Mouse (Mus musculus): Measurements from ENCODE around the gene Slc4a3. TPM values are rescaled to one million over a fixed set of nuclear protein-coding genes. Genes with fewer than 3 reads are reported as not detected.

Slc4a3 gene
- polyA plus RNA-seq, 1 experiment from 2014 or later = 24.1 TPM

DNA sequence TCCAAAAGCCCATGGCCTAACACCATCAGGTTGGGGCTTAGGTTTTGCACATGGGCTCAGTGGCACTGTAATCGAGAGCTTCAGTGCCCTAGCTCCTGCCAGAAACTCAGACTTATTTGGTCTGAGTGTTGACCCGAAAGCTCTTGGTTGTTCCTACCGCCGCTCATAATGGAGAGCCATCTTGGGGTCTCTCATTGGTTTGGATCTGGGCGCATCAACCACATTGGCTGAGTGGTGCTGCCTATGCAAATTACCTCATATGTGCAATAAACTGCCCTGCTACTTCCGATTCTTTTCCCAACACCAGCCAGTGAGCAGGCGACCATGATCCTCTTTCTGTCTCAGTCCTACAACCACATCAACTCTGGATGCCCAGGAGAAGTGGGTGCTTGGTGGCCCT lies 47.9 kb downstream of the Slc4a3 start:
- Histone ChIP-seq H3K4me2 (no peak overlapping the region), H3K4me3 (no peak overlapping the region), H3K9me3 (no peaks in the 10 kb centered on the region), H3K9ac (no peak overlapping the region), H3K27me3 (no peaks in the 10 kb centered on the region), H3K4me1 (peaks cover 10% of the 10 kb centered on the region; the same call in 1 of the 2 replicates), H3K27ac (no peak overlapping the region), H3K36me3 (no peaks in the 10 kb centered on the region)
- WGBS = 88% methylated on average over 7 of the region's 7 CpGs
- ATAC-seq (ENCODE audit: insufficient number of reproducible peaks, low FRiP score, low TSS enrichment, low read depth) = no peak

DNA sequence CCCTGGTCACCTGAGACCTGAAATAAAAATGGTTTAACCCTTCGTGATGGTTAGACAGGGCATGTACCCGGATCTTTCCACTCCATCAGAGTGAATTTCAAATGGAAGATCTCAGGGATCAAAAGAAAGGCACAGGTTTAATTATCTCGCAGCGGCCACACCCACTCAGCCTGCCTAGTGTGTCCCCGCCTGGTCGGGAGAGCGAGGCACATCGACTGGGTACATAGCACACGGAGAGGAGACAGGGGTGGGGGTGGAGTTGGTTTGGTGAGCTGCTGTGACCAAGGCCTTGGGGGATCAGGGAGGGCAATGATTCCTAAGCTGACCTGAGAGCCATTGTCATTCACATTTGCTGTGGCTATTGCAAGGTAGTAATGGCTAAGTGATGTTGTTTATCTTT lies 48.8 kb downstream of the Slc4a3 start:
- whole genome bisulfite sequencing = 32% methylated on average over 9 of the region's 9 CpGs

DNA sequence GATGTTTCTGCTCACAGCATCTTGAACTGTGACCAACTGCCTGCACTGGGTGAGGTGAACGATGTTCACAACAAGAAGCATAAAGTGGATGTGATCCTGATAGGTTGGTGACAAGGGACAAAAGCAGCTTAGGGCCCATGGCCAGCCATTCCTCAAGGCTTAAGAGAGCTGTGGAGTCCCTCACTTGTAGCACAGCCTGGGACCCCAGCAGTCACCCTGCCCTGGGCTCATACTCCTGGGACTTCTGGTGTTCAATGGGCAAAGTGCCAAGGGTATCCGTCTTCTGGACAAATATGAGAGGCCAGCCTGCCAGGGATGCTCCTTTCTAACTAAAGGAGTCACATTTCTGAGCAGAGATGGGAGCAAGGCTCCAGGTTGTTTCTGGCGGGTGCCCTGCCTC lies 49.9 kb downstream of the Slc4a3 start:
- no peak overlapping the region for H3K9ac ChIP-seq
- ATAC-seq (ENCODE audit: insufficient number of reproducible peaks, low FRiP score, low TSS enrichment, low read depth) = no peak
- WGBS = 64% methylated on average over 3 of the region's 3 CpGs

More for the DNA sequence above, 48.8 kb downstream of the Slc4a3 start:
- Histone ChIP-seq H3K36me3 (no peaks in the 10 kb centered on the region), H3K9ac (no peak overlapping the region), H3K4me1 (0 out of 2 replicates have a peak, but pooled peaks cover under 1% of the 10 kb centered on the region), H3K27me3 (no peaks in the 10 kb centered on the region), H3K4me2 (no peak overlapping the region), H3K9me3 (no peaks in the 10 kb centered on the region), H3K4me3 (no peak overlapping the region), H3K27ac (no peak overlapping the region)
- ATAC-seq (ENCODE audit: insufficient number of reproducible peaks, low FRiP score, low TSS enrichment, low read depth) = no peak

DNA sequence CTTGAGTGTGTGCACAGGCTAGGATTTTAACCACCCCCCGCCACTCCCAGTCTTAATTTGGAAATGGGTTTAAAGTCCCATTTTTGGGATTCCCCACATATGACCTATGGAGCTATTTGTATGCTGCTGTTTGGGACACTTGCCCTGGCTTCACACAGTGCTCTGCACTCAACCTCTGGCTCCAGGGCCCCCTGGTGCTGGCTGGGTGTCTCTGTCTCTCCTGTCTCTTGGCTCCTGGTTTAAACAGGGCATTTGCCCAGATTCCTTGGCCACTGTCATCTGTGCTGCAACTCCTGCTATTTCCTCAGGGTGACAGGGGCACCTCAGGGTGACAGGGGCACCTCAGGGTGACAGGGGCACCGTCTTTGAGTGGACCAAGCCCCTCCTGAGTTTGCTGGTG lies 50.8 kb downstream of the Slc4a3 start:
- no peak for ATAC-seq (ENCODE audit: insufficient number of reproducible peaks, low FRiP score, low TSS enrichment, low read depth)
- H3K4me2 ChIP-seq = no peak overlapping the region
- no peaks in the 10 kb centered on the region for H3K9me3 ChIP-seq
- H3K27me3 ChIP-seq = peaks cover 4% of the 10 kb centered on the region; the same call in 1 of the 2 replicates
- H3K9ac ChIP-seq = no peak overlapping the region
- WGBS = 84% methylated on average over 2 of the region's 2 CpGs
- no peaks in the 10 kb centered on the region for H3K4me1 ChIP-seq
- no peaks in the 10 kb centered on the region for H3K36me3 ChIP-seq
- no peak overlapping the region for H3K27ac ChIP-seq
- H3K4me3 ChIP-seq = no peak overlapping the region

More for the DNA sequence above, 49.9 kb downstream of the Slc4a3 start:
- Histone ChIP-seq H3K27me3 (no peaks in the 10 kb centered on the region), H3K4me2 (no peak overlapping the region), H3K27ac (no peak overlapping the region), H3K36me3 (no peaks in the 10 kb centered on the region), H3K4me1 (no peaks in the 10 kb centered on the region), H3K9me3 (no peaks in the 10 kb centered on the region), H3K4me3 (no peak overlapping the region)

DNA sequence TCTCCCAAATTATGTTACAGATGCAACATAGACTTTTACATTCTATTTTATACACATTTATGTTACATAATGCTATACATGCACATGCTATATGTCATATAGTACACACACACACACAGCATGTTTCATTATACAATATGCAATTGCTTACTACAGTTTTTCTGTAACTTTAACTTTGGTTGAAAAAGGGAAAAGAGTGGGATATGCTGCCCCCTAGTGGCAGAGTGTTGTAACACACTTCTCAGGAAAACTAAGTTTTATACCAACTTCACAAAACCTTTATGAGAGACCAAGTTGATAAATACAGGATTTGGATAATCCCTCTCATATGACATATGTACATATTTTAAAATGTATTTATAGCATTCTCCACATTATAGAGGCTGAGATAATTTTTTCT lies 51.6 kb downstream of the Slc4a3 start:
- H3K9me3 ChIP-seq = no peaks in the 10 kb centered on the region
- no peak overlapping the region for H3K4me3 ChIP-seq
- H3K4me2 ChIP-seq = no peak overlapping the region
- no peaks in the 10 kb centered on the region for H3K36me3 ChIP-seq
- H3K27me3 ChIP-seq = peaks cover 4% of the 10 kb centered on the region; the same call in 1 of the 2 replicates
- H3K27ac ChIP-seq = no peak overlapping the region
- H3K4me1 ChIP-seq = no peaks in the 10 kb centered on the region
- H3K9ac ChIP-seq = no peak overlapping the region
- no peak for ATAC-seq (ENCODE audit: insufficient number of reproducible peaks, low FRiP score, low TSS enrichment, low read depth)

DNA sequence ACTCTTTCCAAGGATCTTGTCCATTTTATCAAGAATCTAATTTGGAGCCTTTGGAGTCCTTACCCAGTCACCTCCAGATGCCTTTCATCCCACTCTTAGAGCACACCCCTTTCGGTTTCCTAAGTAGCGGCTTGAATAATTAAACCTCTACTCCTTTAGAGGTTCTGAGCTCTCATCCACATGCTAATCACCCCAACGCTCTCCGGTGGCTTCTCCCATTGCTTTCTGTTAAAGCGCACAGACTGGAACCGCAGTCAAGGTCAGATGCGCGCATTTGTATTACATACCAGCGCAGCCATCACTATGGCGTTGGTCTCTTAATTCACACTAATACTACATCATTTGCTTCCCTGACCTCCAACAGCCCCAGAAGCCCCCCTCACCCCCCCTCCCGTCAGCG lies 55.7 kb downstream of the Slc4a3 start:
- no peak overlapping the region for H3K4me3 ChIP-seq
- ATAC-seq (ENCODE audit: insufficient number of reproducible peaks, low FRiP score, low TSS enrichment, low read depth) = no peak
- H3K36me3 ChIP-seq = no peaks in the 10 kb centered on the region
- no peaks in the 10 kb centered on the region for H3K9me3 ChIP-seq
- 15% methylated on average over 11 of the region's 12 CpGs for WGBS
- H3K27ac ChIP-seq = no peak overlapping the region
- H3K27me3 ChIP-seq = peaks cover 4% of the 10 kb centered on the region; the same call in 1 of the 2 replicates
- no peak overlapping the region for H3K9ac ChIP-seq
- no peak overlapping the region for H3K4me2 ChIP-seq
- H3K4me1 ChIP-seq = no peaks in the 10 kb centered on the region

DNA sequence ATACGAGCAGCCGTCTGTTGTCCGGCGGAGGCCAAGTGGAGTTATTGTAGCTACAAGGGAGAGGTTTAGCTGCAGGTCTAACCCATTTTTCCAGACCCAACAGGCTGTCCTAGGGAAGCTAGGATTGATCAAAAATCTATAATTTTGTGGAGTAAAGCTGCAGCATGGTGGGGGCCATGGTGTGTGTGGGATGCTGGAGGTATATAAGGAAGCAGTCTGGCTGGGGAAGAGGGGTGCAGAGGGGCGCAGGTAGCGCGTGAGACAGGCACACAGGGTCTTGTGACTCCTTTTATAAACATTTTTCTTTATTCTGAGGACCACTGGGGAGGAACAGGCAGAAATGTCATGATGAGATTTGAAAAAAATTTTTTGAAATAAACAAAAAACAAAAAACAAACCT lies 57.5 kb downstream of the Slc4a3 start:
- 90% methylated on average over 7 of the region's 7 CpGs for WGBS
- Histone ChIP-seq H3K27me3 (peaks cover 4% of the 10 kb centered on the region; the same call in 1 of the 2 replicates), H3K27ac (no peak overlapping the region), H3K4me2 (no peak overlapping the region), H3K4me3 (no peak overlapping the region), H3K9me3 (no peaks in the 10 kb centered on the region), H3K9ac (no peak overlapping the region), H3K4me1 (peaks cover under 1% of the 10 kb centered on the region), H3K36me3 (no peaks in the 10 kb centered on the region)
- ATAC-seq (ENCODE audit: insufficient number of reproducible peaks, low FRiP score, low TSS enrichment, low read depth) = no peak

DNA sequence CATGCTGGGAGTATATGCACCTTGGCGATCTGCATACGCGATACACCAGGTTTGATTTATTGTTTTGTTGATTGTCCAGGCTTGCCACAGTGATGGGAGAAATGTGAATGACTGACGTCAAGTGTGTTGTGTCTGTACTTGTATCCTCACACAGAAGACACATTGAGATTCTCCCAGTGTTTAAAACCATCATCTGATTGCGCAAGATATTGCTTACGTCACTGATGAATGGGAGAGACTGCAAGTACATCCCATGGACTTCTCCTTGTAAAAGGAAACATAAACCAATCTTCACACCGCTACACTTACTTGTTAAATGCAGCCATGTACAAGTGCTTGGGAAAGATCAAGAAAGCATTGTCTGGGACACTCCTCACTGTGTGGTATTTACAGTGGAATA lies 62.2 kb downstream of the Slc4a3 start:
- 75% methylated on average over 7 of the region's 7 CpGs for WGBS
- Histone ChIP-seq H3K4me1 (peaks cover 23% of the 10 kb centered on the region), H3K9me3 (no peaks in the 10 kb centered on the region), H3K9ac (no peak overlapping the region), H3K36me3 (no peaks in the 10 kb centered on the region), H3K27ac (peak overlapping the region; percentile 63; the same call in 1 of the 2 replicates), H3K4me3 (no peak overlapping the region), H3K4me2 (no peak overlapping the region), H3K27me3 (no peaks in the 10 kb centered on the region)
- no peak for ATAC-seq (ENCODE audit: insufficient number of reproducible peaks, low FRiP score, low TSS enrichment, low read depth)

DNA sequence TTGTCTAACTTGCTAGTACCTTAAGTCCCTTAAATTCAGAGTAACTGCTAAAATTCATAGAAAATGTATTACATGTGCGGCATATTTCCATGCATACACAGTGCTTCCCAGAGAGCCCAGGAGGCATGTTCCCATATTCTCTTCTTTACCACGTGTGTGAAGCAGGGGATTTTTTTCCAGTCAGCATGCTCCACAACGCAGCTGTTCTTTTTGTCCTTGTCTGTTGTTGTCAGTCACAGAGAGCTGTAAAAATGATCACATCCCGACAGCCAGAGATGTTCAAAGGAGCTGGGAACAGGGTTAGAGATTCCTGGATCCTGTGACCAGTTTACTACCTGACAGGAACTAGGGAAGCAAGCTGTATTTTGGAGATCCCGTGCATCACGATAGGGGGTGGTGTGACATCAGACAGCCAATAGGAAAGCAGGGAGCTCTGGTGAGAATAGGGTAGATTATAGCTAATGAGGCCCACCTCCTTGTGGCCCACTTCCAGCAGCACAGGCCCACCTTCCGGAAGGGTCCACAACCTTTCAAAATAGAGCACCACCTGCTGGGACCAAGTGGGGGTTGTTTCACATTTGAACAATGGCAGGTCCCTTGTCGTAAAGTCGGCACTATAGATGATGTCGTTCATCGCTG lies 62.7 kb downstream of the Slc4a3 start:
- no peaks in the 10 kb centered on the region for H3K36me3 ChIP-seq
- ATAC-seq (ENCODE audit: insufficient number of reproducible peaks, low FRiP score, low TSS enrichment, low read depth) = peak; percentile 36

DNA sequence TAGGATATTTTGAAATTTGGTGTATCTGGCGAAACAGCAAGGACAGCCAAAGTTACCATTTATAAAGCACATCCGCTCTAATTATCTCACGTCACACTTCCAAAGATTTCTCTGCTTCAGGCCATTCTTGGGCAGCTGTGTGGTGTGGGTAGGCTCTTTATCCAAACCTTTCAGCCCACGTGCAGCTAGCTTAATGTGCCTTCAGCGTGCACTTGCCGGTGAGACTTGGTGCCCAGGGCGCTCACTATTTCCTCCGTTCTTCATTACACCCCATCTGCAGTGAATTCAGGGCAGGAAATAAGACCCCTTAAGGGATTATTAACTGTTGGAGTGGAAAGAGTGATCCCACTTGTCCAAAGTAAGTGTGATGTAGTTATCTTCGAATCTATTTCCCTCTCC lies 63.2 kb downstream of the Slc4a3 start:
- no peaks in the 10 kb centered on the region for H3K9me3 ChIP-seq
- whole genome bisulfite sequencing = 34% methylated on average over 9 of the region's 9 CpGs
- H3K27me3 ChIP-seq = no peaks in the 10 kb centered on the region
- H3K4me3 ChIP-seq = no peak overlapping the region
- no peaks in the 10 kb centered on the region for H3K36me3 ChIP-seq
- no peak overlapping the region for H3K9ac ChIP-seq
- ATAC-seq (ENCODE audit: insufficient number of reproducible peaks, low FRiP score, low TSS enrichment, low read depth) = peak; percentile 64; the same call in 1 of the 2 replicates
- H3K4me1 ChIP-seq = peaks cover 23% of the 10 kb centered on the region
- no peak overlapping the region for H3K4me2 ChIP-seq
- peak overlapping the region; percentile 63 for H3K27ac ChIP-seq

More for the DNA sequence above, 62.7 kb downstream of the Slc4a3 start:
- Histone ChIP-seq H3K27ac (peak overlapping the region; percentile 63), H3K9ac (no peak overlapping the region), H3K4me1 (peaks cover 23% of the 10 kb centered on the region), H3K4me3 (no peak overlapping the region), H3K4me2 (no peak overlapping the region), H3K9me3 (no peaks in the 10 kb centered on the region), H3K27me3 (no peaks in the 10 kb centered on the region)
- WGBS = 36% methylated on average over 11 of the region's 11 CpGs

DNA sequence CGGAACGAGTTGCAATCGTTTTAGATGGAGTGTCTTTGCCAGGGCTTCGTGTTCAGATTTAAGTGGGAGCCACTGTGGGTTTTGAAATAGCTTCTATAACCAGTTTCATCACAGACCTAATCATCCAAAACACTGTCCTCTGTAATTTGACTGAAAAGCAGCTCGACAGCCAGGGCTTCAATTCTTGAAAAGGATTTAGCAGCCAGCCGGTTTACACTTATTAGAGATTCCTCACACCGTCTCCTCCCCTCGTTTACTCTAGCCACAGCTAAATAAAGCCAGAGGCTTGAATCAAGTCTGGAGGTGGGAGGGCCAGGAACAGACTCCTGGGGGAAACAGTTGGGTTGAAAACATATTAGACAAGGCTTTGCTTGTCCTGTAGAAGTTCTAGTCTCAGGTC lies 64.5 kb downstream of the Slc4a3 start:
- Histone ChIP-seq H3K9ac (no peak overlapping the region), H3K4me2 (no peak overlapping the region), H3K9me3 (no peaks in the 10 kb centered on the region), H3K4me3 (no peak overlapping the region), H3K36me3 (no peaks in the 10 kb centered on the region), H3K4me1 (peaks cover 23% of the 10 kb centered on the region), H3K27ac (0 out of 2 replicates have a peak overlapping the region, but pooled peaks have one; percentile 27), H3K27me3 (no peaks in the 10 kb centered on the region)
- no peak for ATAC-seq (ENCODE audit: insufficient number of reproducible peaks, low FRiP score, low TSS enrichment, low read depth)
- 45% methylated on average over 8 of the region's 8 CpGs for WGBS

Measured in limb, embryonic 15.5 days (tissue).